Mouse (Mus musculus) heart, adult 2 months (tissue): ENCODE data around the gene Pum2. TPM values are rescaled to one million over a fixed set of nuclear protein-coding genes. Genes with fewer than 3 reads are reported as not detected.

Experiments
- DNase-seq, 2 experiments: peaks; one replicate each; pipeline ENCODE4 v3.0.0; 2021
- H3K27ac ChIP-seq: fragments of 200-600 bp; 2 replicates; pipeline ENCODE4 v1.8.1; 2022
- H3K27me3 ChIP-seq: fragments of 200-500 bp; 2 replicates; pipeline ENCODE4 v1.6.1; 2012; ENCODE audit warnings: mild to moderate bottlenecking, low read length, inconsistent platforms, mixed read lengths; ENCODE audit not compliant: control insufficient read depth, insufficient read depth
- H3K36me3 ChIP-seq: fragments of 200-500 bp; 2 replicates; pipeline ENCODE4 v1.6.1; 2012; ENCODE audit warnings: low read length, inconsistent platforms; ENCODE audit not compliant: control insufficient read depth, insufficient read depth
- H3K4me1 ChIP-seq: fragments of 200-500 bp; 2 replicates; pipeline ENCODE4 v1.6.1; 2011; ENCODE audit warnings: low read length; ENCODE audit not compliant: control insufficient read depth, insufficient read depth
- H3K4me3 ChIP-seq: fragments of 200-600 bp; 2 replicates; pipeline ENCODE4 v1.8.1; 2022
- H3K79me2 ChIP-seq: fragments of 200-500 bp; replicated peaks from 2 replicates; pipeline ENCODE4 v1.6.1; 2012; ENCODE audit warnings: mild to moderate bottlenecking, inconsistent platforms, low read length, moderate library complexity, mixed read lengths; ENCODE audit not compliant: control insufficient read depth, insufficient read depth
- H3K9ac ChIP-seq: fragments of 200-500 bp; 2 replicates; pipeline ENCODE4 v1.6.1; 2012; ENCODE audit warnings: low read depth, mild to moderate bottlenecking, control low read depth, inconsistent platforms, low read length, mixed read lengths
- CTCF ChIP-seq: fragments of 200-600 bp; IDR thresholded peaks from 2 replicates; pipeline ENCODE4 v1.8.1; 2022; ENCODE audit warnings: antibody characterized with exemption, mild to moderate bottlenecking, moderate library complexity
- EP300 ChIP-seq: fragments of 200-500 bp; IDR thresholded peaks from 2 replicates; pipeline ENCODE4 v1.6.1; 2011; ENCODE audit warnings: low read depth, low read length, control low read depth; ENCODE audit not compliant: insufficient read depth
- POLR2A ChIP-seq: fragments of 200-500 bp; IDR thresholded peaks from 2 replicates; pipeline ENCODE4 v1.6.1; 2011; ENCODE audit warnings: mild to moderate bottlenecking, low read depth, low read length, control low read depth; ENCODE audit not compliant: insufficient read depth
- WGBS: fragments of 180-500 bp; shearing (Covaris S2); methylation state at CpG from one replicate; pipeline ENCODE4 v1.1.7; 2018; 5-methylcytosine and 5-hydroxymethylcytosine counted together
- intact Hi-C: fragments of 180-260 bp; cut with DNase I; formaldehyde crosslinking; loops from one replicate; pipeline ENCODE4 v1.15.1; 2025
- polyA plus RNA-seq: library from polyadenylated mRNA; depleted of rRNA; stranded (reverse); fragments of >200 nt; gene quantifications from 2 replicates; pipeline ENCODE4 v1.2.3, GENCODE M21; 2012
- total RNA-seq, 2 experiments: library from RNA; stranded (reverse); gene quantifications; 2 replicates each; pipeline ENCODE4 v1.2.3; 2021

Pum2 gene
- total and polyA plus RNA-seq, 3 experiments, result 38.6 to 130 (median 130) TPM

GRCm38 (mm10) chr12:8786476-8786875, 112.5 kb downstream of the Pum2 start:
- TF ChIP-seq POLR2A (no peak), CTCF (no peak), EP300 (no peak)
- Histone ChIP-seq H3K36me3 (no peaks in the 10 kb centered on the region), H3K9ac (no peak overlapping the region), H3K27me3 (no peaks in the 10 kb centered on the region), H3K79me2 (no peaks in the 10 kb centered on the region), H3K27ac (no peak overlapping the region), H3K4me1 (peaks cover 2% of the 10 kb centered on the region; the same call in 1 of the 2 replicates), H3K4me3 (no peak overlapping the region)
- intact Hi-C loops, result no loop called here
- 80% methylated on average over 5 of the region's 5 CpGs for WGBS
- no peak for DNase-seq

GRCm38 (mm10) chr12:8786984-8787730, 113.2 kb downstream of the Pum2 start:
- Histone ChIP-seq H3K4me3 (no peak overlapping the region), H3K27me3 (no peaks in the 10 kb centered on the region), H3K79me2 (no peaks in the 10 kb centered on the region), H3K36me3 (no peaks in the 10 kb centered on the region), H3K4me1 (peaks cover under 1% of the 10 kb centered on the region; the same call in 1 of the 2 replicates), H3K9ac (no peak overlapping the region), H3K27ac (no peak overlapping the region)
- 75% methylated on average over 12 of the region's 12 CpGs for WGBS
- peak in 1 of 2 experiments; percentile 44 for DNase-seq
- intact Hi-C loops, result no loop called here
- TF ChIP-seq EP300 (no peak), CTCF (no peak), POLR2A (no peak)

- Histone ChIP-seq H3K4me1 (no peaks in the 10 kb centered on the region; the same call in 1 of the 2 replicates), H3K36me3 (no peaks in the 10 kb centered on the region), H3K27ac (no peak overlapping the region), H3K27me3 (no peaks in the 10 kb centered on the region), H3K79me2 (no peaks in the 10 kb centered on the region), H3K9ac (no peak overlapping the region), H3K4me3 (no peak overlapping the region)
- 80% methylated on average over 3 of the region's 3 CpGs for WGBS
- intact Hi-C loops, result no loop called here
- no peak for TF ChIP-seq POLR2A
- no peak for TF ChIP-seq CTCF
- no peak for TF ChIP-seq EP300
- DNase-seq, result no peak
Measured at GRCm38 (mm10) chr12:8788469-8788868, 114.5 kb downstream of the Pum2 start.

GRCm38 (mm10) chr12:8790615-8791014, 116.7 kb downstream of the Pum2 start:
- intact Hi-C loops, result no loop called here
- Histone ChIP-seq H3K27me3 (no peaks in the 10 kb centered on the region), H3K4me3 (no peak overlapping the region), H3K79me2 (no peaks in the 10 kb centered on the region), H3K4me1 (no peaks in the 10 kb centered on the region; the same call in 1 of the 2 replicates), H3K27ac (no peak overlapping the region), H3K9ac (no peak overlapping the region), H3K36me3 (no peaks in the 10 kb centered on the region)
- 90% methylated on average over 12 of the region's 12 CpGs for WGBS
- no peak for TF ChIP-seq CTCF
- TF ChIP-seq POLR2A, result no peak
- no peak for TF ChIP-seq EP300
- no peak for DNase-seq

- no peak for TF ChIP-seq POLR2A
- no peak for TF ChIP-seq EP300
- TF ChIP-seq CTCF, result no peak
- Histone ChIP-seq H3K27me3 (no peaks in the 10 kb centered on the region), H3K27ac (no peak overlapping the region), H3K79me2 (no peaks in the 10 kb centered on the region), H3K36me3 (no peaks in the 10 kb centered on the region), H3K4me1 (no peaks in the 10 kb centered on the region; the same call in 1 of the 2 replicates), H3K4me3 (no peak overlapping the region), H3K9ac (no peak overlapping the region)
- intact Hi-C loops, result no loop called here
- WGBS, result 73% methylated on average over 2 of the region's 2 CpGs
- DNase-seq, result no peak
Measured at GRCm38 (mm10) chr12:8793410-8794051, 119.6 kb downstream of the Pum2 start.

GRCm38 (mm10) chr12:8797936-8798335, 124.0 kb downstream of the Pum2 start:
- TF ChIP-seq CTCF (no peak), EP300 (no peak), POLR2A (no peak)
- Histone ChIP-seq H3K4me3 (no peak overlapping the region), H3K79me2 (no peaks in the 10 kb centered on the region), H3K9ac (no peak overlapping the region), H3K27me3 (no peaks in the 10 kb centered on the region), H3K4me1 (peaks cover 2% of the 10 kb centered on the region), H3K27ac (no peak overlapping the region), H3K36me3 (no peaks in the 10 kb centered on the region)
- 93% methylated on average over 7 of the region's 7 CpGs for WGBS
- no peak for DNase-seq
- intact Hi-C loops, result no loop called here
